Mouse (Mus musculus) large intestine, adult 2 months (tissue): ENCODE data around the gene Kcnq5. TPM values are rescaled to one million over a fixed set of nuclear protein-coding genes. Genes with fewer than 3 reads are reported as not detected.
"Not testable (repeated sequence)": the region's sequence is repeated elsewhere in the genome, so short reads cannot be mapped to it uniquely, and the experiment has no call there.

ENCODE experiments used
- DNase-seq: peaks from one replicate; pipeline ENCODE4 v3.0.0-alpha.2; 2012; ENCODE audit warnings: low read depth, low spot score
- WGBS: fragments of 180-500 bp; shearing (Covaris S2); methylation state at CpG from one replicate; pipeline ENCODE4 v1.1.7; 2018; 5-methylcytosine and 5-hydroxymethylcytosine counted together
- polyA plus RNA-seq: library from polyadenylated mRNA; depleted of rRNA; stranded (reverse); fragments of >200 nt; gene quantifications from 2 replicates; pipeline ENCODE4 v1.2.3, GENCODE M21; 2012

Gene Kcnq5
- polyA plus RNA-seq, 1 experiment = 0.11 TPM

- DNase-seq = no peak
- 64% methylated on average over 1 of the region's 1 CpGs for WGBS
Measured at GRCm38 (mm10) chr1:21688918-21689317, 272.8 kb downstream of the Kcnq5 start.

GRCm38 (mm10) chr1:21684444-21684843, 277.3 kb downstream of the Kcnq5 start:
- DNase-seq = no peak
- WGBS = 61% methylated on average over 3 of the region's 3 CpGs

- 78% methylated on average over 3 of the region's 3 CpGs for WGBS
Measured at GRCm38 (mm10) chr1:21676805-21677204, 284.9 kb downstream of the Kcnq5 start.

GRCm38 (mm10) chr1:21660840-21661239, 300.9 kb downstream of the Kcnq5 start:
- no peak for DNase-seq
- WGBS = 81% methylated on average over 3 of the region's 3 CpGs

More at GRCm38 (mm10) chr1:21676805-21677204, 284.9 kb downstream of the Kcnq5 start:
- DNase-seq = no peak

- DNase-seq = no peak
- 64% methylated on average over 4 of the region's 4 CpGs for WGBS
Measured at GRCm38 (mm10) chr1:21650820-21651219, 310.9 kb downstream of the Kcnq5 start.

GRCm38 (mm10) chr1:21635406-21635805, 326.3 kb downstream of the Kcnq5 start:
- WGBS = 68% methylated on average over 2 of the region's 2 CpGs
- no peak for DNase-seq

- no peak for DNase-seq
- WGBS = 62% methylated on average over 1 of the region's 1 CpGs
Measured at GRCm38 (mm10) chr1:21634013-21634412, 327.7 kb downstream of the Kcnq5 start.

GRCm38 (mm10) chr1:21622455-21622854, 339.3 kb downstream of the Kcnq5 start:
- WGBS = 89% methylated on average over 2 of the region's 2 CpGs
- no peak for DNase-seq

GRCm38 (mm10) chr1:21622039-21622438, 339.7 kb downstream of the Kcnq5 start:
- 61% methylated on average over 1 of the region's 1 CpGs for WGBS

GRCm38 (mm10) chr1:21618712-21619111, 343.0 kb downstream of the Kcnq5 start:
- no peak for DNase-seq
- WGBS = 65% methylated on average over 3 of the region's 3 CpGs

More at GRCm38 (mm10) chr1:21622039-21622438, 339.7 kb downstream of the Kcnq5 start:
- no peak for DNase-seq

- DNase-seq = no peak
- 56% methylated on average over 4 of the region's 4 CpGs for WGBS
Measured at GRCm38 (mm10) chr1:21616666-21617065, 345.1 kb downstream of the Kcnq5 start.

GRCm38 (mm10) chr1:21613933-21614332, 347.8 kb downstream of the Kcnq5 start:
- 42% methylated on average over 2 of the region's 2 CpGs for WGBS
- no peak for DNase-seq

GRCm38 (mm10) chr1:21604003-21604402, 357.7 kb downstream of the Kcnq5 start:
- WGBS = 71% methylated on average over 4 of the region's 4 CpGs
- DNase-seq = no peak

GRCm38 (mm10) chr1:21602567-21602966, 359.2 kb downstream of the Kcnq5 start:
- DNase-seq = no peak

GRCm38 (mm10) chr1:21600606-21601005, 361.1 kb downstream of the Kcnq5 start:
- WGBS = 69% methylated on average over 4 of the region's 4 CpGs
- DNase-seq = no peak

- no peak for DNase-seq
- WGBS = 72% methylated on average over 4 of the region's 4 CpGs
Measured at GRCm38 (mm10) chr1:21593872-21594271, 367.9 kb downstream of the Kcnq5 start.

GRCm38 (mm10) chr1:21567397-21567796, 394.3 kb downstream of the Kcnq5 start:
- DNase-seq = not testable (repeated sequence)
- WGBS = 81% methylated on average over 2 of the region's 2 CpGs

GRCm38 (mm10) chr1:21554630-21555029, 407.1 kb downstream of the Kcnq5 start:
- 59% methylated on average over 6 of the region's 6 CpGs for WGBS
- DNase-seq = no peak

GRCm38 (mm10) chr1:21552715-21553114, 409.0 kb downstream of the Kcnq5 start:
- WGBS = 89% methylated on average over 2 of the region's 2 CpGs
- DNase-seq = no peak

- DNase-seq = no peak
Measured at GRCm38 (mm10) chr1:21543909-21544308, 417.8 kb downstream of the Kcnq5 start.

GRCm38 (mm10) chr1:21539486-21539885, 422.3 kb downstream of the Kcnq5 start:
- no peak for DNase-seq

GRCm38 (mm10) chr1:21530823-21531222, 430.9 kb downstream of the Kcnq5 start:
- 37% methylated on average over 1 of the region's 1 CpGs for WGBS
- DNase-seq = no peak

More at GRCm38 (mm10) chr1:21539486-21539885, 422.3 kb downstream of the Kcnq5 start:
- 75% methylated on average over 2 of the region's 2 CpGs for WGBS
